Mouse (Mus musculus) adrenal gland, adult 8-10 months (tissue): ENCODE measurements at regions not wholly inside any gene's neighbourhood (a gene's known extent, or its start where the extent isn't known, plus 50 kb on each side); places are given as distances from the start of the nearest gene placed in this dataset.

Experiments
- DNase-seq: peaks from one replicate; pipeline ENCODE4 v3.0.0; 2022

DNA sequence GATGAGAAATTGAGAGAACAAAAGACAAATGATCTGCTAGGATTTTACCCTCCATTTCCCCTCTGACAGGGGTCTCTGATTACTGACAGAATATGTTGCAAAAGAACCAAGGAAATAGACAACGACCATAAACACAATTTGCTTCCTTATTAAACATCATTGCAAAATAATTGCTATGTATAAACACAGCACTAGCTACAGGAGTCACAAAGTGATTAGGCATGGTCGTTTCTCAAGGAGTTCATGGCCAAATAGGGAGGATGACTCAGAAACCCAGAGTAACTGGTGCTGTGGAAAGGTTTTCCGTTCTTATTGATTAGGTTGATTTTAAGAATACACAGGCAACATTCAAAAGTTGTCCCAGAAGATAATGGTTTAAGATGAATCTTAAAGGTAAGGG is 180.4 kb downstream of the Gm12728 start:
- no peak for DNase-seq

GRCm38 (mm10) chr4:105972736-105973135 is 183.1 kb downstream of the Gm12728 start:
- peak; percentile 55 for DNase-seq

DNA sequence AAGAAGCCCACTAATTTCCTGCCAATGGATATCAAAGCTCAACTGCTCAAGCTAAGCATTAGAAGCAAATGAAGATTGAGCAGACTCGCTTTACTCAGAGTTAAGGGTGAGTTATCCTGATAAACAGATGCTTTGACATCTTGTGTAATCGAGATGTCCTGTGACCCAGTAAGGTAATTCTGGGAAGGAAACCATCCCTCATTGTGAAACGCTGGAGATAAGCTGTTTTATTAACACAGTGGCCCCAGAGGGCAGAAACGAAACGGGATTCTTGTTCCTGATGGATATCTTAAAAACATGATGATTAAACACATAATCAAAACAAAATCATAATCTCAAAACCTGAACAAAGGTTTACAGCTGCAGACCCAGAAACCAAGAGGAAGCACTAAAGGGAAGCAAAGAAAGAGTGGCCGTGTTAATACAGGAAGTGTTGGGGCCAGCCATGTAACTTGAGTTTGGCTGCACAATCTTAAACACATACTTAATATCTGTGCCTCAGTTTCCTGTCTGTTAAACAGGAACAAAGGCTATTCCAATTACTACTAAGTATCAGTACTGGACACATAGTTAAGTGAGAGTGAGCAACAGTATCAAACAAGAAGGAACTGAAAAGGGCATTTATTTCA is 184.2 kb downstream of the Gm12728 start:
- DNase-seq: no peak

GRCm38 (mm10) chr4:105974948-105975347 is 185.3 kb downstream of the Gm12728 start:
- no peak for DNase-seq

- DNase-seq: no peak
Measured at GRCm38 (mm10) chr4:105979048-105979447, 189.4 kb downstream of the Gm12728 start.

DNA sequence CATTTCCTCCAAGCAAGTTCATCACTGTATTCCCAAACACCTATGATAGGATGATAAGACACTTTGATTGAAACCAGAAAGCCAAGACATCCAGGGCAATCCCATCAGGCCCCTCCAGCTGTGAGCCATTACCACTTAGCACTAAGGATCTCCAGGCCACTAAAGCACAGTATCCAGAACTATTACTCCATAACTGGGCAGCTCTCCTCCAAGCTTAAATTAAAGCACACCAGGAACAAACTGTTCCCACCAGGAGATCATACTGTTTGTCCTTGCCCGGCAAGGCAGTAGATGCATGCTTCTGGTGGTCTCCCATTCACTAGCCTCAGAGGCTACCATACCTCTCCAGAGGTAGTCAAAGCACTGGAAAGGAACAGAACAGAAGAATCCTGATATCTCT is 193.3 kb downstream of the Gm12728 start:
- DNase-seq: no peak

GRCm38 (mm10) chr4:105987963-105988602 is 198.4 kb downstream of the Gm12728 start:
- DNase-seq: no peak

GRCm38 (mm10) chr4:105992581-105993127 is 203.0 kb downstream of the Gm12728 start:
- DNase-seq: no peak

DNA sequence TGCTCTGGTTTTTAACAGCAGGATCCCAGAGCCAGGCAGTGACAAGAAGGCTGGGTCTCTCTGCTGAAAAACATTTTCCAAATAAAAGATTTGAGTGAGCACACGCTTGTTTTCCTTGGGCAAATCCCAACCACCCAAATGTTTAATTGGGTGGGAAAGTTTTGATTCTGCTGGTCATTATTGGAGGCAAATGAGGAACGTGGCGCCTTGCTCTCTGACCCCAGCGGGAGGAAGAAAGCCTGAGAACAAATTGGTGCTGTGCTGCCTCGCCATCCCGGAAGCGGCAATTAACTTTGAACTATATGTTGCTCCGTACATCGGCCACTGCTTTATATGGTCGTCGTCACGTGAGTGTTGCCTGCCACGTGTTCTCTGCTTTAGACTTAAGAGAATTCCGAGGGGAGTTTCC is 204.7 kb downstream of the Gm12728 start:
- DNase-seq: no peak

DNA sequence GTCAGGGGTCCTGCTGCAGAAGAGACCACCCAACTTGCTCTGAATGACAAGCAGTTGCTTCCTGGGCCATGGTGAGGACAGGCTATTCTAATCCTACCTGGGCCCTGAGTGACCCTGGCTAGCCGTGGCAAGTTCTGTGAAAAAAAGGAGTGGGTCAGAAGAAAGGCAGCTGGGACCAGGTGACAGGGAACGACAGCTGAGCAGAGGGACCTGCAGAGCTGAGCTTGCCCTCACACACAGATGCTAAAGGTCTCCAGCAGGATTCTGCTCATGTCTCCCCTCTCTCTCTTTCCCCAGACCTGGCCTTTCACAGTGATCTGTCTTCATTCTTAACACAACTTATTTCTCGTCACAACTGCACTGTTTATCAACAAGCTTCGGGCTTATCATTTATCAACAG is 206.4 kb downstream of the Gm12728 start:
- no peak for DNase-seq

DNA sequence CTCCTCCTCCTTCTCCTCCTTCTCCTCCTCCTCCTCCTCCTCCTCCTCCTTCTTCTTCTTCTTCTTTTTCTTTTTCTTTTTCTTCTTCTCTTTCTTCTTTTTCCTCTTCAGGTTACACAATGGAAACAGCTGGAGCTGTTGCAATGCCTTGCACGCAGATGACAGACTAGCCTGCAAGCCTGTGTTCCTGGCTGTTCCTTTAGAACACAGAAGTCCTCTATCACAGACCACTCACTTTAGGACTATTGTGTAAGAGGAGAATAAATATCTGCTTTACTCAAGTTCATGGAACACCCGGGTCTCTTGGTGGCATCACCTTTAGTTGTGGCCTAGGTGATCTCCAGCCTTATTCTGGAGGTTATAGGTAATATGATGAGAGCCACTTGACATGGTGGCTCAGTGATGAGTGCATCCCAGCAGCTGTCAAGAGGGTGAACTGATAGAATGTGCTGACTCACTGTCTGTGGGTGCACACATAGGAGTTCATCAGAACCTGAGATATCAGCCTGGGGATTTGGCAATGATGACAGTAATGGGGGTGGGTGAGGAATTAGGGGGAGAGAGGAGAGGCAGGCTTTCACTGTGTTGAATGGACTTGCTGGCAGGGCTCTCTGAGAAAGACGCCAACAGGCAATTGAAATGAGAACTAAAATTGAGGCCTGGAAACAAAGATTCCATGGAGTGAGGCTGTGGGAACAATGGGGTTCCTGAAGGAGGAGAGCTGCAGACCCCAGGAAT is 207.4 kb downstream of the Gm12728 start:
- DNase-seq: no peak

GRCm38 (mm10) chr4:106002516-106002915 is 212.8 kb downstream of the Gm12728 start:
- DNase-seq: no peak

DNA sequence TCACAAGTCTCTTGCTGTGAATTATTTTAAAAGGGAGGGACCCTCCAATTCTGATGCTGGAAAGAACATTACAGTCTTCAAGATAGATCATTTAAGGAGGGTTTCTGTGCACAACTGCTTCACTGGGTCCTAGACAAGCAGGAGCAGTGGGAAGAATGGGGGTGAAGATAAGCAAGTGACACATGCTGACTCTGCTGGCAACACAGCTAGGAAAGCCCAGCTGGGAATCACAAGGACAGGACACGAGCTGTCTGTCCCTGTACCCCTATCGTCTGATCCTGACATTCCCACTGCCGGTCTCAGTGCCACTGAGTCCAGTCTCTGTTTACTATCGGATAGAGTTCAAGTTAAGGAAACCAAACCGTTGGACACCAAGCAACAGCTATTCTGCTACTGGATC is 216.3 kb downstream of the Gm12728 start:
- DNase-seq: peak; percentile 25

DNA sequence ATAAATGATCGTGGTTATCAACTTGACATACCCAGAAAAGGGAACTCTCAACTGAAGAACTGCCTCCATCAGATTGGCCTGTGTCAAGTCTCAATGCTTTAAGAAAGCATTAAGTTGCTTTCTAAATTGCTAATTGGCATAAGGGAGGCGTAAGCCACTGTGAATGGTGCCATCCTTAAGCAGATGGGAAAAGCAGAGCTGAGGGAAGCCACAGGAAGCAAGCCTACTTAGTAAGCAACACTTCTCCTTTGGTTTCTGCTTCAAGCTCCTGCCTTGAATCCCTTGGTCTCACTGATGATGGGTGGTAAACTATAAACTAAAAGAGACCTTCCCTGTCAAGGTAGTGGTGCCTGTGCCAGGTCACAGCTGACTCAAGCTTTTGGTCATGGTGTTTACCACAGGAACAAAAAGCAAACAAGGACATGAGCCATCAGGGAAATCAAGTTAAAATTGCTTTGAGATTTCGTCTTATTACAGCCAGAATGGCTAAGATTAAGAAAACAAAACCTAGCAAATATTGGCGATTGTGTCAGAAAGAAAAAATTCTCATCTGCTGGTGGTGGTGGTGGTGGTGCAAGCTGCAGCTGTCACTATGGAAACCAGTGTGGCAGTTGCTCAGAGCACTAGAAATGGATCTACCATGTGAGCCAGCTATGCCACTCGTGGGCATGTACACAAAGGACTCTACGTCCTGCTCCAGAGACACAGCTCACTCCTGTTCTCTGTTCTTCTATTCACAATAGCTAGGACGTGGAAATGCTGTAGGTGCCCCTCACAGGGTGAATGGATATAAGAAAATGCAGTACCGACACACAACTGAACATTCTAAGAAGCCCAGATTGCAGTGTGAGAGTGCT is 217.9 kb downstream of the Gm12728 start:
- peak; percentile 25 for DNase-seq

DNA sequence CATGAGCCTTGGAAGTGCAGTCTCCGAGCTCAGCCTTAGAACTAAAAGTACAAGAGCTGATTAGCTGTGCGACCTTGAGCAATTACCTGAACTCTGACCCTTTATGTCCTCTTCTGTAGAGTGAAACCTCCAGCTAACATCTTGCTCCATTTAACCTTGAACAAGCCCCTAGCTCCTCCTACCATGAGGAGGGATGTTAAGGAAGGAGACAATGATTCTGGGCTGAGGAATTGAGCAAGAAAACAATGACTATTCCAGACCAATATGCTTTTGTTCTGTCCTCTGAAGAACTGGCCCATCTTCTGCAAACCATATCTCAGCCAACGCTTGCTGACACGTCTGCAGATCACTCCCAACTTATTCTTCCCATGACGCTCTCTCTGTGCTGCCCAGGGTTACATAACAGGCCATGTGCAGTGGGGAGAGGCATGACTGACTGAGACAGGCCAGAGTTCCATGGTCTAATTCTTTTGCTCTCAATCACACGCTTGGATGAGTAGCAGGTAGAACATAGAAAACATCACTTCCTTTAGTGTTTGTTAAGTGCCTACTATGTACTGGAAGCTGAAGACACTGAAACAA is 227.5 kb downstream of the Gm12728 start:
- DNase-seq: no peak

DNA sequence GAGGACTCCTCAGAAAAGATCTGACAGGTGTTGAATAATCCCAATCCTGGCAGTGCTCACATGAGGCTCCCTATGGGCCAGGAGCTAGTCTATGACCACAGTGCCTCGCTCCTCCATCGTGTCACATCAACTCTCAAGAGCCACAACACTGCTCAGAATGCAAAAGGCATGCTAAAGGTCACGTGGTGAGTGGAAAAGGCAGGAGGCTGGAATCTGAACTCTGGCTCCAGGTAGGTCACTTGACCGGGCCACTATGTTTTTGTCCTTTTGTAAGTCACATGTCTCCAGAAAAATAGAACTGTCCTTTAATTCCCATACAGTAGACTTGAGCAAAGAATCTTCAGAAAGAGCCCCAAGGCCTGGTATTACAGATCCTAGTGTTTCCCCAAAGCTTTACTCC is 229.3 kb downstream of the Gm12728 start:
- no peak for DNase-seq

DNA sequence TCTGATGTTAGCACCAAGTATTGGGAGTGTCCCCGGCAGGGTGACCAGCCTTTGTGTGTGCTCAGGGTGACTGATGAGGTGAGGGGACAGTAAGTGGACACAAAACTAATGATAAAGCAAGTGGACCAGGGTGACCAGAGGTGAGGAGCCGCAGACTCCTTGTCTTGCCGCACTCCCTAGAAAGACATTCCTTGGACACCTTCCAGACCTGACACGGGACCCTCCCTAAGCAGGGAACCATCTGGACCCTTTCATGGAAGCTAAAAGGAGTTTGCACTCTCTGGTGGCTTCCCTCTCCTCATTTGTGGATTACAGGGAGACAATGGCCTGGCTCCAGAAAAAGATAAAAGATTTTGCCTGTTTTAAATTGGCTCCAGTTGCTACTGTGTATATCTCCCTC is 230.7 kb downstream of the Gm12728 start:
- no peak for DNase-seq

- no peak for DNase-seq
Measured at GRCm38 (mm10) chr4:106024591-106024990, 234.9 kb downstream of the Gm12728 start.

- no peak for DNase-seq
Measured at GRCm38 (mm10) chr4:106025966-106026637, 236.4 kb downstream of the Gm12728 start.

DNA sequence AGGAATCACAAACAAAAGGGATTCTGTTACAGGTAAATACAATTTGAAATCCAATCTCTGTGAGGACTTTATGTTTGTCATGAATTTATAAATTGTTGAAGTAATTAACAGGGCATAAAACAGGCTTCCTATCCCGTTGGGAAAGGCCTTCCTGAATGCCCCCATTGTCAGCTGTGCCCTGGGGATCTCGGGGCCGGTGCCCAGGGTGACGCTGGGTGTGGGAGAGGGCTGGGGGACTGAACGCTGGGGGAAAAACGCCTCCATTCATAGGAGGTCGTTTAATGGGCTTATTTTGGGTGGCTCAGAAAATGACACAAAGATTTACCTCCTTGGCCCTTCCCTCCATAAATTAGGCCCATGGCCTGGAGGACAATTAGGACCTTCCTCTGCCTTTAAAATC is 250.7 kb downstream of the Gm12728 start:
- DNase-seq: no peak

- no peak for DNase-seq
Measured at GRCm38 (mm10) chr4:106042456-106042855, 252.8 kb downstream of the Gm12728 start.

DNA sequence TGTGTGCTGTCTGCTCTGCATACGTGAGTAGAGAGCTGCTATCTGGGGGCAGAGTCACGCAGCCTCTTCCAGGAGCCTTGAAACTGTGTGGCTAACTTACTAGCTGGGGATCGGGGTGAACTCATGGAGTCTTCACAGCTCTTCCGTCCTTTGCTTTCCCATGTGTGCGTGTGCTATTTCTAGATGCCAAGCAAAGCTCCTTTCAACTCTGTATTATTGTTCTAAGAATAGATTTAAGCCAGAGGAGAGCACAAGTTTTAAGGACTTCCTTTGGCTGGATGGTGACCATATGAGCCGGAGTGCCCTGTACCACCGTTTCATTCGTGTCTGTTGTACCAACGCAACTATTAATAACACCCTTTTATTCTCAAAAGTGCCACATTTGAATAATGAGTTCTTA is 254.0 kb downstream of the Gm12728 start:
- DNase-seq: no peak
